Mouse (Mus musculus) CH12.LX (cell line): ENCODE data around the gene Epc2. TPM values are rescaled to one million over a fixed set of nuclear protein-coding genes. Genes with fewer than 3 reads are reported as not detected.

Experiments
- DNase-seq: peaks from one replicate; pipeline ENCODE4 v3.0.0-alpha.2; 2013; ENCODE audit errors: extremely low read depth
- H3K27ac ChIP-seq: 2 replicates; pipeline ENCODE4 v1.5.1; 2012; ENCODE audit warnings: low read depth, mild to moderate bottlenecking, control low read depth, moderate library complexity; ENCODE audit not compliant: insufficient read depth
- H3K27me3 ChIP-seq: replicated peaks from 2 replicates; pipeline ENCODE3; 2012; ENCODE audit warnings: inconsistent platforms
- H3K36me3 ChIP-seq, 2 experiments: replicated peaks in 1 of 2; 2 replicates each; pipeline versions ENCODE3 to v1.6.1; 2012; ENCODE audit warnings: inconsistent platforms in 1 of 2, low read length in 1 of 2, mild to moderate bottlenecking in 1 of 2, mixed read lengths in 1 of 2, moderate library complexity in 1 of 2; ENCODE audit not compliant: control insufficient read depth in 1 of 2, insufficient read depth in 1 of 2
- H3K4me1 ChIP-seq, 2 experiments: 2 replicates each; pipeline ENCODE4 v1.6.1; 2012; ENCODE audit warnings: inconsistent platforms in 1 of 2, moderate library complexity in 1 of 2; ENCODE audit not compliant: insufficient read depth in 2 of 2, control insufficient read depth in 1 of 2
- H3K4me2 ChIP-seq: 2 replicates; pipeline ENCODE4 v1.6.1; 2012; ENCODE audit warnings: low read depth, mild to moderate bottlenecking, control low read depth; ENCODE audit not compliant: poor library complexity, insufficient read depth, severe bottlenecking
- H3K4me3 ChIP-seq, 3 experiments: fragments of 150-350 bp in 1 of 3; sonication (generic) in 1 of 3; replicated peaks in 1 of 3; 2 replicates each; pipeline versions ENCODE3 to v1.5.1; 2011 to 2012; ENCODE audit warnings: low read depth in 2 of 3, low read length in 2 of 3, mild to moderate bottlenecking in 2 of 3, moderate library complexity in 2 of 3, control low read depth in 1 of 3, improper control_type of control experiment in 1 of 3, inconsistent platforms in 1 of 3, mixed read lengths in 1 of 3; ENCODE audit not compliant: poor library complexity in 1 of 3
- H3K79me2 ChIP-seq: replicated peaks from 2 replicates; pipeline ENCODE4 v1.6.1; 2012; ENCODE audit warnings: mild to moderate bottlenecking, moderate library complexity; ENCODE audit not compliant: control insufficient read depth, poor library complexity, insufficient read depth, severe bottlenecking; ENCODE audit errors: extremely low read depth
- H3K9ac ChIP-seq: 2 replicates; pipeline ENCODE4 v1.6.1; 2012; ENCODE audit warnings: low read depth, mild to moderate bottlenecking, control low read depth, moderate library complexity; ENCODE audit not compliant: insufficient read depth
- H3K9me3 ChIP-seq: replicated peaks from 2 replicates; pipeline ENCODE3; 2012; ENCODE audit warnings: low read length, inconsistent platforms, mixed read lengths
- BHLHE40 ChIP-seq: IDR thresholded peaks from 2 replicates; pipeline ENCODE4 v1.6.1; 2011; ENCODE audit warnings: mild to moderate bottlenecking, low read depth, low read length, improper control_type of control experiment
- CHD1 ChIP-seq: IDR thresholded peaks from 2 replicates; pipeline ENCODE4 v1.6.1; 2012; ENCODE audit warnings: low read depth, low read length, improper control_type of control experiment, inconsistent platforms
- EP300 ChIP-seq: IDR thresholded peaks from 2 replicates; pipeline ENCODE4 v1.6.1; 2011; ENCODE audit warnings: low read length, improper control_type of control experiment
- GABPA ChIP-seq: IDR thresholded peaks from 2 replicates; pipeline ENCODE4 v1.6.1; 2012; ENCODE audit warnings: low read depth, low read length, improper control_type of control experiment, inconsistent platforms; ENCODE audit not compliant: insufficient replicate concordance
- HCFC1 ChIP-seq: IDR thresholded peaks from 2 replicates; pipeline ENCODE4 v1.6.1; 2012; ENCODE audit warnings: low read depth, mild to moderate bottlenecking, inconsistent platforms, low read length, improper control_type of control experiment
- IRF4 ChIP-seq: IDR thresholded peaks from 2 replicates; pipeline ENCODE4 v1.6.1; 2014; ENCODE audit warnings: low read depth, mild to moderate bottlenecking, inconsistent platforms, low read length, improper control_type of control experiment
- JUND ChIP-seq: conservative IDR thresholded peaks from 2 replicates; pipeline ENCODE4 v1.6.1; 2011; ENCODE audit warnings: low read depth, low read length, improper control_type of control experiment
- MAFK ChIP-seq: IDR thresholded peaks from 2 replicates; pipeline ENCODE4 v1.6.1; 2011; ENCODE audit warnings: low read length, improper control_type of control experiment; ENCODE audit not compliant: insufficient replicate concordance
- MAZ ChIP-seq: IDR thresholded peaks from 2 replicates; pipeline ENCODE4 v1.6.1; 2012; ENCODE audit warnings: low read depth, mild to moderate bottlenecking, inconsistent platforms, low read length, improper control_type of control experiment, moderate library complexity
- MXI1 ChIP-seq: IDR thresholded peaks from 2 replicates; pipeline ENCODE4 v1.6.1; 2011; ENCODE audit warnings: mild to moderate bottlenecking, low read depth, low read length, improper control_type of control experiment
- PAX5 ChIP-seq: IDR thresholded peaks from 2 replicates; pipeline ENCODE4 v1.6.1; 2012; ENCODE audit warnings: low read length, inconsistent platforms, mixed read lengths
- POLR2A ChIP-seq: IDR thresholded peaks from 2 replicates; pipeline ENCODE4 v1.6.1; 2011; ENCODE audit warnings: low read depth, mild to moderate bottlenecking, improper control_type of control experiment, low read length
- POLR2AphosphoS2 ChIP-seq: IDR thresholded peaks from 2 replicates; pipeline ENCODE4 v1.6.1; 2011; ENCODE audit warnings: low read depth, low read length, improper control_type of control experiment
- RCOR1 ChIP-seq: conservative IDR thresholded peaks from 2 replicates; pipeline ENCODE4 v1.6.1; 2012; ENCODE audit warnings: low read depth, mild to moderate bottlenecking, inconsistent platforms, low read length, improper control_type of control experiment
- SIN3A ChIP-seq: IDR thresholded peaks from 2 replicates; pipeline ENCODE4 v1.6.1; 2012; ENCODE audit warnings: low read length, improper control_type of control experiment, inconsistent platforms
- SMC3 ChIP-seq: IDR thresholded peaks from 2 replicates; pipeline ENCODE4 v1.6.1; 2011; ENCODE audit warnings: low read depth, low read length, improper control_type of control experiment
- TBP ChIP-seq: conservative IDR thresholded peaks from 2 replicates; pipeline ENCODE4 v1.6.1; 2011; ENCODE audit warnings: low read depth, low read length, improper control_type of control experiment
- TCF12 ChIP-seq: IDR thresholded peaks from 2 replicates; pipeline ENCODE4 v1.6.1; 2014; ENCODE audit warnings: low read depth, mild to moderate bottlenecking, inconsistent platforms, low read length, improper control_type of control experiment
- USF1 ChIP-seq: IDR thresholded peaks from 2 replicates; pipeline ENCODE4 v1.6.1; 2014; ENCODE audit warnings: low read depth, mild to moderate bottlenecking, inconsistent platforms, low read length, improper control_type of control experiment
- ZKSCAN1 ChIP-seq: IDR thresholded peaks from 2 replicates; pipeline ENCODE4 v1.6.1; 2012; ENCODE audit warnings: low read depth, inconsistent platforms, low read length, improper control_type of control experiment, borderline replicate concordance
- ZMIZ1 ChIP-seq: IDR thresholded peaks from 2 replicates; pipeline ENCODE4 v1.6.1; 2012; ENCODE audit warnings: low read depth, mild to moderate bottlenecking, inconsistent platforms, low read length, improper control_type of control experiment
- ZNF384 ChIP-seq: IDR thresholded peaks from 2 replicates; pipeline ENCODE4 v1.6.1; 2012; ENCODE audit warnings: low read depth, low read length, improper control_type of control experiment, inconsistent platforms
- dilution Hi-C: fragments of 300-500 bp; cut with MboI; formaldehyde crosslinking; loops from 2 replicates; pipeline ENCODE4 v1.14.3; 2020; ENCODE audit warnings: low sequenced_read_pairs; ENCODE audit not compliant: extremely low pct_unique_long_range_greater_than_20kb, extremely low pct_ligation_motif_present
- in situ Hi-C: fragments of 300-500 bp; cut with MboI; formaldehyde crosslinking; loops from 3 replicates; pipeline ENCODE4 v1.14.3; 2019; ENCODE audit warnings: low sequenced_read_pairs, low pct_ligation_motif_present, low pct_unique_long_range_greater_than_20kb, mixed read lengths
- polyA plus RNA-seq: library from polyadenylated mRNA; unstranded; fragments of >175 nt; gene quantifications from 2 replicates; pipeline ENCODE4 v1.2.1, GENCODE M21; 2012; ENCODE audit warnings: low read depth; ENCODE audit not compliant: insufficient read length
- total RNA-seq, 2 experiments: library from RNA; depleted of rRNA; stranded (reverse); fragments of 300-350 nt in 1 of 2; fragments of >200 nt in 1 of 2; gene quantifications; 2 replicates each; pipeline ENCODE4 v1.2.3; 2012 to 2014

Gene Epc2
- total and polyA plus RNA-seq, 3 experiments = 10.5 to 22.8 (median 19.2) TPM

DNA sequence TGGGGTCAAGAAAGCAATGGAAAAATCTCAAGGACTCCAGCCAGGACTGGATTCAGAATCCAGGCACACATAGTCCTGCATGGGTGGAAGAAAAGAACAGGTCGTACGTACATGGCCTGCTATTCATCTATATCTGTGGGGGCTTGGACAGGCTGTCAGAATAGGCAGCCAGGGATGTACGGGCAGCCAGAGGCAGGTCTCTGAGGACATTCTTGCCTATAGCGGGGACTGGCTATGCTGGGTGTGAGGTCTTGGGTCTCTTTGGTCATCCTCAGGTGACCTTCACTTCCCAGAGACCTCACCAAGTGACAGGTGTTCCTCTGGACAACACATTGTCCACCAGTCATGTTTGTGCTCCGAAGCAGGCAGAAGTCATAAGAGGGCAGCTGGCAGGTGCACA lies 131.3 kb downstream of the Epc2 start:
- dilution Hi-C loops (no loop called here), in situ Hi-C loops (no loop called here)
- Histone ChIP-seq H3K36me3 (no peaks in the 10 kb centered on the region), H3K27me3 (no peaks in the 10 kb centered on the region), H3K4me2 (no peak overlapping the region), H3K27ac (no peak overlapping the region), H3K79me2 (no peaks in the 10 kb centered on the region), H3K4me3 (no peak overlapping the region), H3K9me3 (no peaks in the 10 kb centered on the region), H3K4me1 (no peaks in the 10 kb centered on the region), H3K9ac (no peak overlapping the region)
- DNase-seq = no peak
- TF ChIP-seq MXI1 = no peak
- TF ChIP-seq SIN3A = no peak
- no peak for TF ChIP-seq MAFK
- TF ChIP-seq RCOR1 = no peak
- no peak for TF ChIP-seq EP300
- TF ChIP-seq SMC3 = no peak
- TF ChIP-seq POLR2AphosphoS2 = no peak
- TF ChIP-seq GABPA = no peak
- TF ChIP-seq IRF4 = no peak
- no peak for TF ChIP-seq POLR2A
- no peak for TF ChIP-seq JUND
- no peak for TF ChIP-seq BHLHE40
- no peak for TF ChIP-seq PAX5

DNA sequence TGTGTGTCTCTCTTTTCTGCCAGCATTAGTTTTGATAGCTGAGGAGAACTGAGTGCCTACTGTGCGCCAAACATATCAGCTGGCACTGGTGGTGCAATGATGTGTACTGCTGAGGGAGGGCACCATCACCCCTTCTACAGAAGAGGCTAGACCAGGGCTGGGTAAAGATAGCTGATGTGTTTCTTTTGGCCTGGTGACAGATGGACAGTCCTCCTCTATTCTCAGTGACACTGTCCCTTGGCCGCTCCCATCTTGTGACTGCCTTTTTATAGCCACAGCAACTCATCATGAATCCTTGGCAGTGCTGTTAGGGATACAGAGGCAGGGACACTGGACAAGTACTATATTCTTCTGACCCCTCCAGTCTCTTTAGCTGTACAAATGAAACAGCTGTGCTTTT lies 132.0 kb downstream of the Epc2 start:
- DNase-seq = no peak
- in situ Hi-C loops = no loop called here
- no peaks in the 10 kb centered on the region for H3K27me3 ChIP-seq

DNA sequence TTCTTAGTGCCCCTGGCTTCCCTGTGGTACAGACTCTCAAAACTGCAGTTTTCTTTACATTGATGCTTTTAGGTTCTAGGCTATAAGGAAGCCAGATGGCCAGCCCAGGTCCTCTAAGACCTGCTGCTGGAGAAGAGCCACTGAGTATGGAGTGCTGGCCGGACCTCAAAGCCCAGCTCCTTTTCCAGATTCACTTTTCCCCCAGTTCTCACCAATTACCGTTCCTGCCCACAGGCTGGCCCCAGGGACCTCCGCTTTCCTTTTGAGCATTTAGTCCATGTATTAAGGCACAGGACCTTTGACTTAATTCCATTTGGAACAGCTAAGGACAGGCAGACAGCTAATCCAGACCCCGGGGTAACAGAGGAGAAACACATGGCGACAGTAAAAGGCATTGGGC lies 139.2 kb downstream of the Epc2 start:
- dilution Hi-C loops = no loop called here
- H3K9me3 ChIP-seq = no peaks in the 10 kb centered on the region
- no peak overlapping the region for H3K9ac ChIP-seq
- H3K4me2 ChIP-seq = no peak overlapping the region
- H3K4me1 ChIP-seq = peaks cover 7 to 15% of the 10 kb centered on the region in 2 experiments
- TF ChIP-seq USF1 (no peak), ZNF384 (no peak), HCFC1 (no peak), CHD1 (no peak)
- TF ChIP-seq, all 38 proteins: peak for 0
- Histone ChIP-seq H3K27me3 (no peaks in the 10 kb centered on the region), H3K79me2 (no peaks in the 10 kb centered on the region), H3K4me3 (no peak overlapping the region), H3K27ac (no peak overlapping the region), H3K36me3 (no peaks in the 10 kb centered on the region)
- no peak for DNase-seq
- in situ Hi-C loops = no loop called here

More for the DNA sequence above, 132.0 kb downstream of the Epc2 start:
- Histone ChIP-seq H3K4me3 (no peak overlapping the region), H3K36me3 (no peaks in the 10 kb centered on the region), H3K27ac (no peak overlapping the region)
- dilution Hi-C loops = no loop called here
- TF ChIP-seq EP300 = no peak
- TF ChIP-seq ZMIZ1 = no peak
- no peak for TF ChIP-seq MXI1
- 0 out of 2 replicates have a peak, but pooled peaks have one; percentile 8 for TF ChIP-seq ZKSCAN1
- TF ChIP-seq MAZ = no peak
- no peak for TF ChIP-seq TCF12
- no peak for TF ChIP-seq TBP
- TF ChIP-seq, all 38 proteins: peak for 1
- no peaks in the 10 kb centered on the region for H3K9me3 ChIP-seq
- H3K9ac ChIP-seq = no peak overlapping the region
- no peaks in the 10 kb centered on the region for H3K79me2 ChIP-seq
- no peaks in the 10 kb centered on the region for H3K4me1 ChIP-seq
- H3K4me2 ChIP-seq = no peak overlapping the region
